In genomic region chr12:100278358-100278757, GRCm38 (mm10) we compare ENCODE assay signal across 14 mouse cellular contexts.
DNase-seq lines count a peak whose midpoint lies in the region; ATAC-seq lines count a peak whose summit lies in the region.
"Had no signal": no experiment of that assay in that cellular context is flagged by ENCODE, and none has a peak within 500 bp of the region (broad histone marks: within the 10 kb centered on the region; RNA-seq: fewer than 3 reads in every experiment).

No protein-coding gene starts in this region.

- H3K27me3 ChIP-seq in forebrain, embryonic 10.5 days (ENCODE audit: poor library complexity, severe bottlenecking), result no peaks in the 10 kb centered on the region
- no peaks in the 10 kb centered on the region for H3K27me3 ChIP-seq in forebrain, embryonic 14.5 days (replicated peaks; ENCODE audit: control insufficient read depth, insufficient read depth, low read length)
- no peaks in the 10 kb centered on the region for H3K27me3 ChIP-seq in kidney, embryonic 16.5 days (ENCODE audit: insufficient read depth, low read length)
- H3K27me3 ChIP-seq: embryonic facial prominence, embryonic 15.5 days had no signal

- ATAC-seq in forebrain, embryonic 14.5 days, result no peak
- ATAC-seq in kidney, embryonic 16.5 days (ENCODE audit: low FRiP score, low TSS enrichment), result peak; percentile 49; the same call in 1 of the 2 replicates

- 60% methylated on average over 8 of the region's 8 CpGs for WGBS in forebrain, embryonic 10.5 days
- WGBS in forebrain, embryonic 14.5 days, result 54% methylated on average over 8 of the region's 8 CpGs
- 43% methylated on average over 8 of the region's 8 CpGs for WGBS in kidney, embryonic 16.5 days

- 0 out of 2 replicates have a peak overlapping the region, but pooled peaks have one; percentile 20 for H3K27ac ChIP-seq in forebrain, embryonic 10.5 days
- no peak overlapping the region for H3K27ac ChIP-seq in forebrain, embryonic 14.5 days (ENCODE audit: low read depth, low read length)
- H3K27ac ChIP-seq in kidney, embryonic 16.5 days (ENCODE audit: low read length), result no peak overlapping the region
- H3K27ac ChIP-seq: embryonic facial prominence, embryonic 15.5 days had no signal

- H3K9ac ChIP-seq in forebrain, embryonic 14.5 days (ENCODE audit: low read length), result no peak overlapping the region
- H3K9ac ChIP-seq in kidney, embryonic 16.5 days (replicated peaks; ENCODE audit: low read length), result no peak overlapping the region
- H3K9ac ChIP-seq: embryonic facial prominence, embryonic 15.5 days had no signal

- H3K36me3 ChIP-seq in forebrain, embryonic 10.5 days (replicated peaks), result no peaks in the 10 kb centered on the region
- H3K36me3 ChIP-seq in forebrain, embryonic 14.5 days (ENCODE audit: control insufficient read depth, insufficient read depth, low read length), result no peaks in the 10 kb centered on the region
- no peaks in the 10 kb centered on the region for H3K36me3 ChIP-seq in kidney, embryonic 16.5 days (ENCODE audit: insufficient read depth, low read length)
- H3K36me3 ChIP-seq: embryonic facial prominence, embryonic 15.5 days had no signal

- no peak overlapping the region for H3K4me2 ChIP-seq in forebrain, embryonic 14.5 days (ENCODE audit: low read length)
- H3K4me2 ChIP-seq in kidney, embryonic 16.5 days (replicated peaks; ENCODE audit: low read depth, low read length), result no peak overlapping the region
- H3K4me2 ChIP-seq: embryonic facial prominence, embryonic 15.5 days had no signal

- no peaks in the 10 kb centered on the region for H3K9me3 ChIP-seq in forebrain, embryonic 10.5 days
- H3K9me3 ChIP-seq in forebrain, embryonic 14.5 days (replicated peaks; ENCODE audit: control insufficient read depth, low read length), result no peaks in the 10 kb centered on the region
- no peaks in the 10 kb centered on the region for H3K9me3 ChIP-seq in kidney, embryonic 16.5 days (ENCODE audit: low read length)
- H3K9me3 ChIP-seq: embryonic facial prominence, embryonic 15.5 days had no signal

- no peak for DNase-seq in forebrain, embryonic 10.5 days (ENCODE audit: extremely low spot score, low spot score)
- DNase-seq in forebrain, embryonic 14.5 days (ENCODE audit: low spot score), result no peak
- DNase-seq in kidney, postnatal 4 days, result no peak
- DNase-seq in thymus, postnatal 0 days (ENCODE audit: low spot score), result peak; percentile 31
- DNase-seq in thymus, postnatal 10 days (ENCODE audit: low spot score in 2 of 2), result no peak
- no peak for DNase-seq in cerebellum, adult 11 months
- DNase-seq in ovary, adult 18-20 months (ENCODE audit: low spot score), result no peak
- DNase-seq: cerebellum, postnatal 10 days; kidney, adult 8-10 months; left cerebral cortex, postnatal 4 days; lung, adult 2 months; thymus, adult 2 months had no signal

- H3K4me3 ChIP-seq in forebrain, embryonic 10.5 days, result no peak overlapping the region
- H3K4me3 ChIP-seq in forebrain, embryonic 14.5 days (ENCODE audit: low read depth, low read length), result no peak overlapping the region
- H3K4me3 ChIP-seq in kidney, embryonic 16.5 days (ENCODE audit: low read length), result no peak overlapping the region
- H3K4me3 ChIP-seq: embryonic facial prominence, embryonic 15.5 days had no signal

- H3K4me1 ChIP-seq in forebrain, embryonic 10.5 days, result peaks cover 56% of the 10 kb centered on the region
- H3K4me1 ChIP-seq in forebrain, embryonic 14.5 days (ENCODE audit: control insufficient read depth, insufficient read depth, low read length), result peaks cover 30% of the 10 kb centered on the region
- H3K4me1 ChIP-seq in kidney, embryonic 16.5 days (ENCODE audit: insufficient read depth, low read length), result peaks cover 35% of the 10 kb centered on the region
